Mouse (Mus musculus) NIH3T3 (cell line): Measurements from ENCODE around the gene Glt8d1.
A peak's percentile ranks its signal among the peaks of the same experiment; 100 is the strongest.

Experiments
- DNase-seq: peaks from one replicate; pipeline ENCODE4 v3.0.0-alpha.2; 2012; ENCODE audit warnings: low read depth

Gene Glt8d1

DNA sequence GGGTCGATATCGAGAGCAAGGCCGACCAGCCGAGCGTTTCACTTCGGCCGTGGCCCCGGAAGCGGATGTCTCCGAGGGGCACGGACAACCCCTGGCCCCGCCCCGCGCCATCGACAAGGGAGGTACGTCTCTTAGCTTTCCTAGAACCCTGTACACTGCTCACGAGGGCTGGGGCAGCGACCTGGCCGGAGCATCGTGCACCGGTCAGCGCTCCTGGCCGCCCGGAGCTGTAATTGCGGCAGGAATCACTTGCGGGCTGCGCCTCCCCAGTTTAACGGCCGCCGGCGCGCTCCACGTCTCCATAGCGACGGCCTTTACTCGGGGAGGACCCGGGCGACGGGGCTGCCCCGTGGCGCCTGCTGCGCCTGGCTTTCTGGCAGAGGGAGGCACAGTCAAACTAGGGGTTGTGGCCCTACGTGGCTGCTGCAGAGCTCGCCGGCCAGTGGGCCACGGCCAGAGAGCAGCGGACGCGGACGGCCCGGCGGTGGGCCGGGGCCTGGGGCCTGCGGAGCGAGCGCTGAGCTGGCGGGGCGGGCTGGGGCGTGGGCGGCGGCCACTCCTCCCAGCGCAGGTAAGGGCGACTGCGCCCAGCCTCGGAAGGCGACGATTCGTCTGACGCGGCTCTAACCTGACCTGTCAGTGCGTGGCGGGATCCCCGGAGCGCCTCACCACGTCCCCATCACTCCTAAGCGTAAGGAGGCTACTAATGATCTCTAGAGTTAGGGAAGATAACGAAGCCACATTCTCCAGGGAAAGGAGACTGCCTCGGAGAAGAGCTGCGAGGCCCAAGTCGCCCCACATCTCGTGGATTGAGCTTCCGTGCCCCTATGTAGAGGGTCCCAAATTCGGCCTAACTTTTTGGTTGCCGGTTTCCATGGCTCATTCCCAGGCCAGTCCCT is at the start of gene Glt8d1, which contains the start of gene Spcs1:
Gene Glt8d1, plus strand, starts transcription at position 94 of the 899 bp plus-strand sequence.
Gene Spcs1, minus strand, starts transcription at position 366 of the 899 bp plus-strand sequence.
- peak; percentile 87 for DNase-seq

DNA sequence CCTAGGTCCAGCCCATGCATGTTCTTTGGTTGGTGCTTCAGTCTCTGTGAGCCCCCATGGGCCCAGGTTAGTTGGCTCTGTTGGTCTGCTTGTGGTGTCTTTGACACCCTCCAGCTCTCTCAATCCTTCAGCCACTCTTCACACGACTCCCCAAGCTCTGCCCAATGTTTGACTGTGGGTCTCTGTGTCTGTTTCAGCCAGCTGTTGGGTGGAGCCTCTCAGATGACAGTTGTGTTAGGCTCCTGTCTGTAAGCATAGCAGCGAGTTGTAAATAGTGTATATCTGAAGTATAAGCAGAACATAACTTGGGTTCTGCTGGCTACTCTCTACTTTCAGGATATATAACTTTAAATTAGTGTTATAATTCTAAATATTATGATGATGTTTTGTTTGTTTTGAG is 42.7 kb upstream of the Glt8d1 start:
- no peak for DNase-seq

DNA sequence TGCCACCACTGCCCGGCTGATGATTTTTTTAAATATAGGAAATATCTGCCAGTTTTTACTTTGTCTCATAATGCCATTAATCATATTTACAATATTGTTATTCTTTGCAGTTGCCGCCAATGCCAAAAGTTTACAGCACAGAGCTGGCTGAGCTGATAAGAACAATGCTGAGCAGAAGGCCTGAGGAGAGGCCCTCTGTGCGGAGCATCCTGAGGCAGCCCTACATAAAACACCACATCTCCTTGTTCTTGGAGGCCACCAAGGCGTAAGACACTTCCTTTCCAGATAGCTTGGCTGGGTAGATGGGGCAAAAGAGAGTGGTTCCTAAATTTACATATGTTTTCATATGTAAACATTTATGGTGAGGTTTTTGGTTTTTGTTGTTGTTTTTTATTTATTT is 42.2 kb upstream of the Glt8d1 start:
- no peak for DNase-seq

DNA sequence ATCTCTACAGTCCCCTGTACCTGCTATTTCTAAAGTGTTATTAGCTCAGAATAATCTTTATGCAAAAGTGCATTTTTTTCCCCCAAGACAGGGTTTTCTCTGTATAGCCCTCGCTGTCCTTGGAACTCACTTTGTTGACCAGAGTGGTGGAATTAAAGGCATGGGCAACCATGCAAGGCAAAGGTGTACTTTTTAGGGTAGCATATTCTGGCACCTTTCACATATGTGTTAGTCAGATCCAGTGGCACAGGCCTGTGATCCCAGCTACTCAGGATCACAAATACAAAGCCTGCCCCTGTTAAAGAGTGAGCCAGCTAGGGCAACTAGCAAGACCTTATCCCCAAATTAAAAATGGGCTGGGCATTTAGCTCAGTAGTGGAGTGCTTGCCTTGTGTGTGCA is 40.8 kb upstream of the Glt8d1 start:
- no peak for DNase-seq

DNA sequence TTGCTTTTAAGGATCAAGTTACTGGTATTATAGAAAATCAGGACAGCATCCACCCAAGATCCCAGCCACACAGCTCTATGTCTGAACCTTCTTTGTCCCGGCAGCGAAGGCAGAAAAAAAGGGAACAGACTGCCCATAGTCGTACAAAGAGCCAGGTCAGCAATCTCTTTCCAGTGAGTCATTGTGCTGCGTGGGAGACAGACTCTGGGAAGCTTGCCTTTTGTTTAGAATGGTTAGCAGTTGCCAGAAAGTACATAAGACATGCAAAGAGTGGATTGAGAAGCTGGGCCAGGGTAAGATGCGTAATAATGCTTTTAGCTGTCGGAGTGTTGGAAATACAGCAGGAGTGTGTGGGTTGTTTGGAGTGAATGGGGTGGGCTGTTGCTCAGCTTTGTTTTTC is 27.0 kb upstream of the Glt8d1 start:
- peak; percentile 90 for DNase-seq

DNA sequence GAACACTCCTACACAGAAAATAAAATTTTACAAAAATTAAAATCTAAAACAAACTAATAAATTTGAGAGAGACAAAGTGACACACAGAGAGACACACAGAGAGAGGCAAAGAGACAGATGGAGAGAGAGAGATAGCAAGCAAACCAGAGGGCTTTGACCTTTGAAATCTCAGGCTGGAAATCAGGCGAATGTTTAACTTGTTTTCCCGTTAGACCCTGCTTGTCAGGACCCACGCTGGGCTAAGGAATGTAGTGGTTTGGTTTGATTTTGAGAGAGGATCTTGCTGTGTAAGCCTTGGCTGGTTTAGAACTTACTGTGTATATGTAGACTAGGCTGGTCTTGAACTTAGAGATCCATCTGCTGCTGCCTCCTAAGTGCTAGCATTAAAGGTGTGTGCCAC is 25.0 kb upstream of the Glt8d1 start:
- no peak for DNase-seq

DNA sequence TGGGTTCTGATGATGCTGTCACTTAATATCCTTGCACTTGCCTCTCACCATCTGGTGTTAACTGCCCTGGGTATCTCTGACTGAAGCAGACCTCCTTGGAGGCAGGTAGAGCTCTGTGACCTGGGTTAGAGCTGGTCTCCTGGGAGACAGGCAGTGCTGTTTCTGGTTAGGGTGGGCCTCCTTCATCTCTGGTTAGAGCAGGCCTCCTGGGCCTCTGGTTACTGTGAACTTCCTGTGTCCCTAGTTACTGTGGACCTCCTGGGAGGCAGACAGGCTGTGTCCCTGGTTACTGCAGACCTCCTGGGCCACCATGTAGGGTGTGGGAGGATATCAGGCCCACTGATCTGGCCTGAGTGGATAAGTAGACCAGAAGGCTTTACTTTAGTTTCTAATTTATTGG is 4.8 kb upstream of the Glt8d1 start:
- DNase-seq: no peak

DNA sequence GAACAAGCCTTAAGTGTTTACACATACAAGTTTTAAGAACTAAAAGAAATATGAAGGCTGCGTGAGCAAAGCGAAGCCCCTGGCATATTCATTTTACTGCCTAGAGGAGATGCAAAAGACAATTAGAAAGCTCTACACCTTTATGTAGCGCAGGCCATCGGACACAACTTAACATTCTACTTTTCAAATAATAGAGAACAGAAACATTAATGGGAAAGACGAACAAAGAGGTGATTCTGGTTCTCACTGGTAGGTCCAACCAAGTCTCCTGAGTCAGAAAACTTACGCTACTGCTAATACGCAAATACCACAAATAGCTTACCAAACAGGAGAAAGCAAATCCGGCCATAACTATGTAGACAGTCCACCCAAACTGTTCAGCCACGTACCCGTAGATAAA is 844 bp upstream of the Glt8d1 start:
- DNase-seq: peak; percentile 5

DNA sequence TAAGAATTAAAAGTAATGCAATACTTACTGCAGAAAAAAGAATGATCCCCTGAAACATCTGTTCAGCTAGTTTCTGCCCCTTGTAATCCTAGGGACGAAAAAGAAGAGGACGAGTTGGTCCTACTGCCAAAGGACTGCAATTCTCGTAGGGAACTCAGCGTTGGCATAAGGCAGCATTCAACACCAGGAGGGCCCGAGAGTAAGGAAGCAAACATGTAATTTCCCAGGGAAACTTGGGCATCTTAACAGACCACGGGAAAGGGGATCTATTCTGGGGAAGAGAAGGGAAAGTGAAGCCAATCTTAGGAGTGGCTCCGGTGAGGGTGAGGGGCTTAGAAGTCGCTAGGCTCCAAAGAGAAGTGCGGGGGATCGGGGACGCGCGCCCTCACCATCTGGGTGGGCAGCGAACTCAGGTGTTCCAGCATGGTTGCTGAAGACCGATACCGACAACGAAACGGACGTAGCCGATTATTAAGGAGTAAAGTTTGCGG is 339 bp upstream of the Glt8d1 start:
- DNase-seq: peak; percentile 46

DNA sequence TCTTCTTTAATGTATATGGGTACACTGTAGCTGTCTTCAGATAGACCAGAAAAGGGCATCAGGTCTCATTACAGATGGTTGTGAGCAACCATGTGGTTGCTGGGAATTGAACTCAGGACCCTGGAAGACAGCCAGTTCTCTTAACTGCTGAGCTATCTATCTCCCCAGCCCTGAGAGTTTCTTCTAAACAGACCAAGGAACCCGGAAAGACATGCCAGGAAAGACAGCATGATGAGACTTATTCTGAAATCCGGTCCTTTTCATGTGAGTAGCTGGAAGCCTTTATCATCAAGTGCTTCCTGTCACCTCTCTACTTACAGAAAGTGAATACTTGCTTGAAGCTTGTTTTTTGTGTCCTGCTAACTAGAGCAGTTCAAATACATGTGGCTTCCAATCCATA is 3.3 kb downstream of the Glt8d1 start:
- DNase-seq: no peak

DNA sequence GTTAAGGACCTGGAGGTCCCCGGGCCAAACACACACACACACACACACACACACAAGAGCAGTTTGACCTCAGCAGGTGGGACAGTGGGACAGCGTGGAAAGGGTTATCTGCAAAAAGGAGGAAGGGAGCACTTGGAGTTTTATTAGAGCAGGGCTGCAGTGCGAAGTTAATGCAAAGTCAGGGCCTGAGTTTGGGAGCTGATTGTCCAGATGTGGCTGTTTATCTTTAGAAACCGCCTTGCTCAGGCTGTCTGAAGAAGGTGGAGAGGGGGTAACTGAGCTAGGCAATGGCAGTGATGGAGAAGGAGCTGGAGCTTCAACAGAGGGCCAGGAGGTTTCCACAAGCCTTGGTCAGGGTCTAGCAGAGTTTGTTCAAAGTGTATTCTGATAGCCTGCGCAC is 5.6 kb downstream of the Glt8d1 start:
- DNase-seq: no peak

DNA sequence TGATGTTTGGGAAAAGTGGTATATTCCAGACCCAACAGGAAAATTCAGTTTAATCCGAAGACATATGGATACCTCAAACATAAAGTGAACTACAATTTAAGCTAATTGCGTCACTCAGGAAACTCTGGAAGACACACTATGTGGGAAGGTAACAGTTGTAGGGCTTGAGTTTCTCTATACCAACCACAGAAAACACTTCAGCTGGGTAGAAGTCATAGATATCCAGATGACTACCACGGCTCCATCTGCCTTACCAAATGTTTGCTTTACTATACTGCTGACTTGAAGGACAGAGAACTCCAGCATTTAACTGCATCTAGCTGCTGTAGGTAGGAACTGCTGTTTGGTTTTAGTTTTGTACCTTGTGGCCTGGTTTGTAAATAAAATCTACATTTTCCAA is 10.4 kb downstream of the Glt8d1 start:
- no peak for DNase-seq

DNA sequence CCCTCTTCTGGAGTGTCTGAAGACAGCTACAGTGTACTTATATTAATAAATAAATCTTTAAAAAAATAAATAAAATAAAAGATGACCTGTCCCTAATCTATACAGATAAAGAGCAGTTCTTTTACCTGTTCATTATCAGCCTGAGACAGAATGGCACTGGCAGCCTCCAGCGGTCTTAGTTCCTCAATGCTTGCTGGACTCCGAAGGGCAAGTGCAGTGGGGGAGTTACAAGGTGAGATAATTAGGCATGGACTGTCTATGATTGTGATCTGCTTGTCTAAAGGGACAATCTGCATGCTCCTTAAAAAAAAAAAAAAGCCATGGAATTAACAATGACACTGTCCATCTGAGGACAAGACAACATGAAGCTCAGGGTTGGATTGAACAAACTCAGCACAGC is 12.7 kb downstream of the Glt8d1 start:
- DNase-seq: no peak

DNA sequence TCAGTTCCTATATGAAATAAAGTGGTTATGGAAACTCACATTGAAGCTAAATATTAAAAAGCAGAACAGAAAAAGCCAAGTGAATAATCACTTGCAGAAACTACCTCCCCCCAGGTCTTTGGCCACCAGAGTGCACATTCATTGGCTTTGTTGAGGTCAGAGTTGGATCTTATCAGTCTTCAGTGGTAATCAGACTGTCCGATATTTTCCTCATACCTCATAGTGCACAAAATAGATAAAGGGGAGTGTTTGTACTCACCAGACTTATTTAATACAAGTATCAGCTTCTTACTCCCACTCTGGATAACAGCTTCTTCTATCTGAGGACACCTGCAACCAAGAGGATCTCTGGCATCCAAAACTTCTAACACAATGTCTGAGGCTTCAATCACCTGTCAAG is 14.9 kb downstream of the Glt8d1 start:
- no peak for DNase-seq

DNA sequence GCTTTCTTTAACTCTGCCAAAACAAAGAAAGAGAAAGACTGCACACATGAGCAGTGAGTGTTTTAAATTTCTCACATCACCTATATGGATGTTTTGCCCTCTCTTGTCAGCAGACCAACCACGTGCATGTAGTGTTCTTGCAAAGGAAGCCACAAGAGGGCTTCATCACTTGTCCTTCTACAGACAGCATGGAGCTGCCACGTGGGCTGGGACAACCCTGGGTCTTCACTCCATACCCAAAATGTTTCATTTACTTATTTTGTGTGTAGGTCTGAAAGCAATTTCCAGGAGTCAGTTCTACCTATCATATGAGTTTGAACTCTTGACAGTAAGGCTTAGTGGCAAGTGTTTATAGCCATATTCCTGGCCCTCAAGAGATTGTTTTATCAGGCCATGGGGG is 16.7 kb downstream of the Glt8d1 start:
- DNase-seq: peak; percentile 69

DNA sequence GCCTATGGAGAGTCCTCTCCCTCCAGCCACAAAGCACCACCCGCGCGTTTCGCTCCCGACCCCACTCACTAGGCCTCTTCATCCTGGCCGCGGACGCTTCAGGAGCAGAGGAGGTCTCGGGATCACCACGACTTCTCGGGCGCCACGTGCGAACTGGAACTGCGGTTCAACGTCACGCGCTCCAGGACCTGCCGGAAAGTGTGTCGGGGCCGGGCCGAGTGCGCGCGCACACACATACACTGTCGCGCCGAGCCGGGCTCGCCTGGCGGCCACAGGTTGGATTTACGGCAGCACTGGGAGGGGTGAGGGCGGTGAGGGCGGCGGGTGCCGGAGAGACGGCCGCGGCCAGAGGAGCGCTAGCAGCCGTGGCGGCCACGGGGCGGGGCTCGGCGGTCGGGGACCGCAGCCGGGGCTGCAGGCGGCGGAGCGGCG is 17.7 kb downstream of the Glt8d1 start, which contains the start of the genes Pbrm1 and Gnl3:
Gene Pbrm1, plus strand, starts transcription at position 279 of the 432 bp plus-strand sequence.
Gene Gnl3, minus strand, starts transcription at position 293 of the 432 bp plus-strand sequence.
- peak; percentile 96 for DNase-seq

DNA sequence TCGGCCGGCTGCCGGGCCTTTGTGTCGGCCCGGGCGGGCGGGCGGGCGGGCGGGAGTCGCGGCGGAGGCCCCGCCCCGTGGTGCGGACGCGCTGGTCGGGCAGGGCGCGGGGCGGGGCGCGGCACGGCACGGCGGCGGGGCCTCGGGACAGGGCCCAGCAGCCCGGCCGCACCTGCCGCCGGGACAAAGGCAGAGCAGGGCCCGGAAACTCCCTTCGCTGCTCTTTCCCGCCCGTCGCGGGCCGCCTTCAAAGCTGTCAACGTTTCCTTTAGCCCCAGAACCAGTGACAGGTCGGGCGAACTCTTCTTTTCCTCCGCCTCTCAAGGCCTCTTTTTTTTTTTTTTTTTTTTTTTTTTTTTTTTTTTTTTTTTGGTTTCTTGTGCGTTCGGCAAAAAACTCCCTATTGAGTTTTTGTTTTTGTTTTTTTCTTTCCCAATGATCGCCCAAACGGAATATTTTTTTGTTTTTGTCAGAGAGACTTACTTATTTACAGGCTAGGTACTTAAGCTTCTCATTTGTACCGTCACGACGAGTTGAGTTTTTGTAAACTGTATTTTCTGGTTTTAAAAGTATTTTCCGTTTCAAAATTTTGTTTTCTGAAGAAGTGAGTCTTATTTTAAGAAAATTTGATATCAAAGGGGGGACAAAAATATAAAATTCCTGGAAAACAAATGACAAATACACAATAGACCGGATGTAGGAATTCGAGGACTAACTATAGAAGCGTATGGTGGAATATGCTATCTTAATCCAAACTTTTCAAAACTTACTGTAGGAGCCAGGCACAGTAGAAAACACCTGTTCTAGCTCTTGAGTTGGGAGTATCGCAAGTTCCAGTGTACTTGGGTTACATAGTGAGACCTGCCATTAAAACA is 18.4 kb downstream of the Glt8d1 start:
- peak; percentile 84 for DNase-seq

DNA sequence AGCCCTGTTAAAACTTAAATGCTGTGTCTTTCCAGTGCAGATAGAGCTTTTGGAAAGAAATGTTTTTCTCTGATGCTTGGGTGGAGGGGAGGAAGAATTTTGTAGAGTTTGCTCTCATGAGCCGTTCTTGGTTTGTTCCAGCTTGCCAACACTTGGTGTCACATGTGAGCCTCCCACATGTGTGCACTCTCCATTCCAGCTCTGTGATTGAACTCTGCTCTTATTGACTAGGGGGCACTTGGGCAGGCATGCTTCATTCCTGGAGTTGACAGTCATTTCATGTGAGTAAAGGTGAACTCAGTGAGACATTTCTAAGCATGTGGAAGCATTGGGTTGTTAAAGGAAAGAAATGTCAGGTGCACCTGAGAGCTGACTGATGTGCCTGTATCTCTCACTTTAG is 21.4 kb downstream of the Glt8d1 start:
- peak; percentile 11 for DNase-seq

DNA sequence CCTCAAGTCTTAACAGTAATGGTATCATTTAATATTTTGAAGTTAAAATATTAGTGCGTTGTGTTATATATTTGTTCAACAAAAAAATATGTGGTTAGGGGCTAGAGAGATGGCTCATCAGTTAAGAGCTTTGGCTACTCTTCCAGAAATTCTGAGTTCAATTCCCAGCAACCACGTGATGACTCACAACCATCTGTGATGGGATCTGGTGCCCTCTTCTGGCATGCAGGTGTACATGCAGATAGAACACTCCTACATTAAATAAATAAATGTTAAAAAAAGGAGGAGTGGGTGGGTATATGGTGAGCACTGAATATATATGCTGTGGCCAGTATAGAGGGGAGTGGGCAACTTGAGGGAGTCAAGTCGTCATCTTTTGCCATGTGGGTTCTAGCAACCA is 24.6 kb downstream of the Glt8d1 start:
- peak; percentile 52 for DNase-seq

DNA sequence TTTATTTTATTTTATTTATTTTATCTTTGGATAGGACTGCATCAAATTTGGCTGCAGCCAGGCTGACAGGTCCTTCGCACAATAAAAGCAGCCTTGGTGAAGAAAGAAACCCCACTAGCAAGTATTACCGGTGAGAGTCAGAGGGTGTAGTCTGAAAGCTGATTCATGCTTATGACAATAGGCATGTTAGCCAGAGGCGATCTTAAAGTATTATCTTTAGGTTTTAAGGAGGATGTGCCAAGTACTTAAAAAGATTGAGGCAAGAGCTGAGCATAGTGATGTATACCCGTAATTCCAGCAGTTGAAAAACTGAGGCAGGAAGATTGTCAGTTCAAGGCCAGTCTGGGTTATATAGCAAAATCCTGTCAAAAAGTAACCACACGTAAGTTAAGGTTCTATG is 44.1 kb downstream of the Glt8d1 start:
- no peak for DNase-seq

DNA sequence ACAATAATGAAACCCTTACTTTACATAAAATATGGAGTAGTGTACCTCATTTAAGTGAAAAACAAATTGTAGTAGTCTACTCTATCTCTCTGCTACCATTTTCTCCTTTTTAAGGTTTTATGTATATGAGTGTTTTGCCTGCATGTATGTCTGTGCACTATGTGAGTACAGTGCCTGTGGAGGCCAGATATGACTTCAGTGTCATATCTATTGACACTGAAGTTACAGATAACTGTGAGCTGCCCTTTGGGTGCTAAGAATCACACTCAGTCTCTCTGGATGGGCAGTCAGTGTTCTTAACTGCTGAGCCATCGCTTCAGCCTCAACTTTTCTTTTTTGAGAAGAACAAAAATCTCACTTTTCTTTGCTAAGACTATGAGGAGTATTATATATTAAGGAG is 44.6 kb downstream of the Glt8d1 start:
- DNase-seq: no peak
